Mouse (Mus musculus): ENCODE measurements around the gene Cnot1. TPM values are rescaled to one million over a fixed set of nuclear protein-coding genes. Genes with fewer than 3 reads are reported as not detected.

The Cnot1 gene
- polyA plus RNA-seq, 1 experiment from 2014 or later = 18.0 TPM

DNA sequence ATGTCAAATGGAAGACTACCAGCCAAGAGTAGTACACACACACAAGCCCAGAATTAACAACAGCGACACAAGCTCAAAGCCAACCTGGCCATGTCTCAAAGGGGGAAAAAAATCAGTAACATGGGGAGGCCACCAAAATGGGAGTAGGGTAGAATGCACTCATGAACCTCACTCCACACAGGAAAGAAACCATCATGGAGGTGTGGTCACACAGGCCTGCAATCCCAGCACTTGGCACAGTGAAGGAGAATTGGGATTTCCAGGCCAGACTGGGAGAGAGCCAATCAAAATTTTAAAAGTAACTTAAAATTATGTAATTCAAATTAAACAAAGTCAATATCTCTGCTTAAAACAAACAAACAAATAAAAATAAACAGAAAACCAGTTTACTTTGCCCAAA, 55.3 kb downstream of the Cnot1 start:
- DNase-seq (ENCODE audit: low spot score) (no peak), ATAC-seq (ENCODE audit: low FRiP score, low TSS enrichment) (no peak)
- H3K4me3 ChIP-seq (ENCODE audit: low read depth, low read length) = no peak overlapping the region
- H3K27ac ChIP-seq (replicated peaks) = no peak overlapping the region
- H3K9ac ChIP-seq (ENCODE audit: low read length) = no peak overlapping the region
- no peaks in the 10 kb centered on the region for H3K4me1 ChIP-seq (replicated peaks; ENCODE audit: control insufficient read depth, insufficient read depth)
- peaks cover 22% of the 10 kb centered on the region; the same call in 1 of the 2 replicates for H3K36me3 ChIP-seq (ENCODE audit: control insufficient read depth, insufficient read depth, low read length)
- no peaks in the 10 kb centered on the region for H3K27me3 ChIP-seq (ENCODE audit: control insufficient read depth, insufficient read depth, low read length)
- H3K9me3 ChIP-seq (ENCODE audit: control insufficient read depth, low read length) = no peaks in the 10 kb centered on the region
- no peak overlapping the region for H3K4me2 ChIP-seq (replicated peaks; ENCODE audit: low read depth)
- TF ChIP-seq EP300 (optimal IDR thresholded peaks at IDR 0.05) = no peak
- TF ChIP-seq CTCF (IDR thresholded peaks at IDR 0.05; ENCODE audit: low read depth) = no peak
- 100% methylated on average over 1 of the region's 1 CpGs for WGBS

DNA sequence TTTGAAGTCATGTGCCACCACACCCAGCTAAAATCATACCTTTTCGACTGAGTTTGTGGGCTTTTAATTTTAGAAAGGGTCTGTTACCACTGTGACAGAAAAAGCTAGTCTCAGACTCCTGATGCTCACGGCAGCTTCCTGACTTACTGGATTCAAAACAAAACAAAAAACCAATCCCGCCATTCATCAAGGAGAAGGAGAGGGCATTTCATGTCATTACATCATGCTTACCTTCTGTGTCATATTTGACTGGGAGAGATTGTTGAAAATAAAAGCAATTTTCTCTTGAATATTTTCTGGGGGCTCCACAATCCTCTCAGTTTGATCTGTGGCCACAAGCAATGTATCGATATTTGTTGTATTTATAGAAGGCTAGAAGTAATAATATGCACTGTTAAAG, 59.2 kb downstream of the Cnot1 start:
- no peaks in the 10 kb centered on the region for H3K4me1 ChIP-seq (replicated peaks; ENCODE audit: control insufficient read depth, insufficient read depth)
- H3K27ac ChIP-seq (replicated peaks) = no peak overlapping the region
- no peak for ATAC-seq (ENCODE audit: low FRiP score, low TSS enrichment)
- no peaks in the 10 kb centered on the region for H3K9me3 ChIP-seq (ENCODE audit: control insufficient read depth, low read length)
- WGBS = 82% methylated on average over 4 of the region's 4 CpGs
- no peak overlapping the region for H3K4me3 ChIP-seq (ENCODE audit: low read depth, low read length)
- H3K27me3 ChIP-seq (ENCODE audit: control insufficient read depth, insufficient read depth, low read length) = no peaks in the 10 kb centered on the region
- no peak overlapping the region for H3K4me2 ChIP-seq (replicated peaks; ENCODE audit: low read depth)
- TF ChIP-seq EP300 (optimal IDR thresholded peaks at IDR 0.05) = no peak
- TF ChIP-seq CTCF (IDR thresholded peaks at IDR 0.05; ENCODE audit: low read depth) = no peak
- no peak overlapping the region for H3K9ac ChIP-seq (ENCODE audit: low read length)
- H3K36me3 ChIP-seq (ENCODE audit: control insufficient read depth, insufficient read depth, low read length) = peaks cover 30% of the 10 kb centered on the region
- DNase-seq (ENCODE audit: low spot score) = no peak

DNA sequence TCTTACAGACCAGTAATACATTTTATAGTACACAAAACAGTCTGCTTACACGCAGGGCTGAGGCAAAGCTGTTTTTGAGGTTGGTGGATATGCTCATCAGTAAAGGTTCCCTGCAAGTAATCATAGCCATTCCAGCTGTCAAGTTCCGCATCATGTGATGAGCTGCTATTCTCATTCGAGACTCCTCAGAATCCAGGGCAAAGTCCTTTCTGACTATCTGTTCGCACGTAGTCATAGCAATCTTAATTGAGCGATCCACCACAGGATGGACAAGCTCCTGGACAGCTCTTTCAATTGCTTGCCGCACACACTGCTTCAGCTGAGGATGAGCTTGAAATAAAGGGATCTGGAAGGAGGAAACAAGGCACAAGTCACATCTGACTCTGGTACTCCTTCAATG, 65.5 kb downstream of the Cnot1 start:
- no peak for DNase-seq (ENCODE audit: low spot score)
- Histone ChIP-seq H3K4me3 (ENCODE audit: low read depth, low read length) (no peak overlapping the region), H3K4me2 (replicated peaks; ENCODE audit: low read depth) (no peak overlapping the region), H3K4me1 (replicated peaks; ENCODE audit: control insufficient read depth, insufficient read depth) (no peaks in the 10 kb centered on the region), H3K27me3 (ENCODE audit: control insufficient read depth, insufficient read depth, low read length) (no peaks in the 10 kb centered on the region), H3K27ac (replicated peaks) (no peak overlapping the region), H3K9ac (ENCODE audit: low read length) (no peak overlapping the region), H3K9me3 (ENCODE audit: control insufficient read depth, low read length) (no peaks in the 10 kb centered on the region), H3K36me3 (ENCODE audit: control insufficient read depth, insufficient read depth, low read length) (peaks cover 23% of the 10 kb centered on the region)
- no peak for ATAC-seq (ENCODE audit: low FRiP score, low TSS enrichment)
- TF ChIP-seq EP300 (optimal IDR thresholded peaks at IDR 0.05) = no peak
- TF ChIP-seq CTCF (IDR thresholded peaks at IDR 0.05; ENCODE audit: low read depth) = no peak
- 92% methylated on average over 7 of the region's 7 CpGs for WGBS

DNA sequence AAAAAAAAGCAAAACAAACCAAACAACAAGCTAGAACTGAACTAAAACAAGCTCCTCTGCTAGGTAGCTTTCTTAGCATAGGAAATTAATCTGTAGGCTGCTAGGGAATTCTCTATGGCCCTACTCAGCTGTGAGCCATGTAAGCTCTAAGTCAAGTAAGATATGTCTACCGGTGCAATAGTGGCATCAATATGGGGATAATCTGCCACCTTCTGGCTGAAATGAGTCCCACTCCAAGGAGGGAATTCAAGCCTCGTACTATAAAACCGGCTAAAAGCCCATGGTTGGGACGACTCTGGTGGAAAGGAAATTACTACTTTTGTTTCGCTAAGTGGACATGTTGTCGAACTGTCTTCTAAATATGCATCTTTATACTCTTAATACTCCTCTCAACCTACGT, 68.7 kb downstream of the Cnot1 start:
- WGBS = 68% methylated on average over 7 of the region's 7 CpGs
- TF ChIP-seq CTCF (IDR thresholded peaks at IDR 0.05; ENCODE audit: low read depth) (peak; percentile 60), EP300 (optimal IDR thresholded peaks at IDR 0.05) (no peak)
- peaks cover 19% of the 10 kb centered on the region for H3K36me3 ChIP-seq (ENCODE audit: control insufficient read depth, insufficient read depth, low read length)

DNA sequence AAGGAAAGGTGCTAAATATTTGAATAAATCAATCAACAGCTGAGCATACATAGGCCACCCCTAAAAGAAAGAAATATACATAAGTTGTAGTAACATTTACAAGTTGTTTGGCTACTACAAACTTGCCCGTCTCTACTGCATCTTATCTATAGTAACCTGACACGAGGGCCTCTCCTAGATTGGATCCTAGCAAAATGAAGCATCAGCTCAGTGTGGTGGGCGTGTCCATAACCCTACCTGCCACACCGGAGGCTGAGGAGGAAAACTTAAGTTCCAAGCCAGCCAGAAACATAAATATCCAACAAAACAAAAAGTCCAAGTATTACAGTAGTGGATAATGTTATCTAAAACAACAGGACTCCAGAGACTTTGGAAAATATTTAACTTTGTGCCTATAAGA, 79.6 kb downstream of the Cnot1 start:
- no peak overlapping the region for H3K4me3 ChIP-seq (ENCODE audit: low read depth, low read length)
- H3K4me2 ChIP-seq (replicated peaks; ENCODE audit: low read depth) = no peak overlapping the region
- no peaks in the 10 kb centered on the region for H3K4me1 ChIP-seq (replicated peaks; ENCODE audit: control insufficient read depth, insufficient read depth)
- no peak overlapping the region for H3K27ac ChIP-seq (replicated peaks)
- no peaks in the 10 kb centered on the region for H3K27me3 ChIP-seq (ENCODE audit: control insufficient read depth, insufficient read depth, low read length)
- H3K9me3 ChIP-seq (ENCODE audit: control insufficient read depth, low read length) = no peaks in the 10 kb centered on the region
- no peak overlapping the region for H3K9ac ChIP-seq (ENCODE audit: low read length)
- WGBS = 71% methylated on average over 4 of the region's 4 CpGs
- H3K36me3 ChIP-seq (ENCODE audit: control insufficient read depth, insufficient read depth, low read length) = peaks cover 22% of the 10 kb centered on the region
- no peak for DNase-seq (ENCODE audit: low spot score)
- ATAC-seq (ENCODE audit: low FRiP score, low TSS enrichment) = no peak
- TF ChIP-seq CTCF (IDR thresholded peaks at IDR 0.05; ENCODE audit: low read depth) (no peak), EP300 (optimal IDR thresholded peaks at IDR 0.05) (no peak)

More for the DNA sequence above, 68.7 kb downstream of the Cnot1 start:
- Histone ChIP-seq H3K27me3 (ENCODE audit: control insufficient read depth, insufficient read depth, low read length) (no peaks in the 10 kb centered on the region), H3K4me2 (replicated peaks; ENCODE audit: low read depth) (no peak overlapping the region), H3K27ac (replicated peaks) (no peak overlapping the region), H3K9ac (ENCODE audit: low read length) (no peak overlapping the region), H3K9me3 (ENCODE audit: control insufficient read depth, low read length) (no peaks in the 10 kb centered on the region), H3K4me3 (ENCODE audit: low read depth, low read length) (no peak overlapping the region), H3K4me1 (replicated peaks; ENCODE audit: control insufficient read depth, insufficient read depth) (no peaks in the 10 kb centered on the region)
- ATAC-seq (ENCODE audit: low FRiP score, low TSS enrichment) (peak; percentile 64; the same call in 1 of the 2 replicates), DNase-seq (ENCODE audit: low spot score) (peak; percentile 23)

DNA sequence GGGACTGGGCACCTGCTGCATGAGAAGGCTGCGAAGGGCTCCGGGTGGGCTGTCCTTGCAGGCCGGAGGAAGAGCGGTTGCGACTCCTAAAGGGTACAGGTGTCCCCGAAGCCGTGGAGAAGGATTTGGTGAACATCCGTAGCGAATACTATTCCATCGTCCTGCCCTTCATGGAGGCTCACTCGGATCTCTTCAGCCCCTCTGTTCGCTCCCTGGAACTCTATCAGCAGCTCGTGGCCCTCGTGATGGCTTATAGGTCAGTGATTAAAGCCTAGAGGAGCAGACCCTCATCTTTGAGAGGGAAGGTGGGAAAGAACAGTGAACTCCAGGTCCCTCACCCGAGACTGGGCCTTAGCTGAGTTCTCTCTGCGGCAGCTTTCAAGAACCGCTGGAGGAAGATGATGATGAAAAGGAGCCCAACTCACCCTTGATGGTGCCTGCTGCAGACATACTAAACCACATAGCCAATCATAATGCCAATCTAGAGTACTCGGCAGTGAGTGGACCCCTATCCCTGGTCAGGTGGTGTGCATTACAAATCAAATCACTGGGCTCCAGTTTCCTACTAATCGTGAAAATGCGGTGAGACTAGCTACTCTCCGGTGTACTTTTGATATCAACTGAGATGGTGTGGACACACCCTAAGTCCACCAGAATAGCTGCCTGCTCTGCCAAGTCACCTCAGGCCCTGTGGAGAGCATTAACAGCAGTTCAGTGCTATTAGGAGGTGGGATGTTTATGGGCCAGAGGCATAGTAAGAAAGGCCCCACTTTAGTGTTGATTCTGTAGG, 90.5 kb downstream of the Cnot1 start:
- Histone ChIP-seq H3K27me3 (ENCODE audit: control insufficient read depth, insufficient read depth, low read length) (no peaks in the 10 kb centered on the region), H3K4me1 (replicated peaks; ENCODE audit: control insufficient read depth, insufficient read depth) (0 out of 2 replicates have a peak, but pooled peaks cover 3% of the 10 kb centered on the region), H3K9me3 (ENCODE audit: control insufficient read depth, low read length) (no peaks in the 10 kb centered on the region), H3K4me2 (replicated peaks; ENCODE audit: low read depth) (peak overlapping the region; percentile 93), H3K9ac (ENCODE audit: low read length) (peak overlapping the region; percentile 83), H3K27ac (replicated peaks) (peak overlapping the region; percentile 67), H3K4me3 (ENCODE audit: low read depth, low read length) (peak overlapping the region; percentile 78), H3K36me3 (ENCODE audit: control insufficient read depth, insufficient read depth, low read length) (peaks cover 6% of the 10 kb centered on the region; the same call in 1 of the 2 replicates)
- peak; percentile 36 for DNase-seq (ENCODE audit: low spot score)
- peak; percentile 29; the same call in 1 of the 2 replicates for ATAC-seq (ENCODE audit: low FRiP score, low TSS enrichment)
- WGBS = 18% methylated on average over 21 of the region's 21 CpGs
- TF ChIP-seq EP300 (optimal IDR thresholded peaks at IDR 0.05) (no peak), CTCF (IDR thresholded peaks at IDR 0.05; ENCODE audit: low read depth) (no peak)

All from stomach, postnatal 0 days (tissue).